Mouse (Mus musculus) CH12.LX (cell line): ENCODE data around the gene Nos1. TPM values are rescaled to one million over a fixed set of nuclear protein-coding genes. Genes with fewer than 3 reads are reported as not detected.

Experiments
- DNase-seq: peaks from one replicate; pipeline ENCODE4 v3.0.0-alpha.2; 2013; ENCODE audit errors: extremely low read depth
- H3K27ac ChIP-seq: 2 replicates; pipeline ENCODE4 v1.5.1; 2012; ENCODE audit warnings: low read depth, mild to moderate bottlenecking, control low read depth, moderate library complexity; ENCODE audit not compliant: insufficient read depth
- H3K27me3 ChIP-seq: replicated peaks from 2 replicates; pipeline ENCODE3; 2012; ENCODE audit warnings: inconsistent platforms
- H3K36me3 ChIP-seq, 2 experiments: replicated peaks in 1 of 2; 2 replicates each; pipeline versions ENCODE3 to v1.6.1; 2012; ENCODE audit warnings: inconsistent platforms in 1 of 2, low read length in 1 of 2, mild to moderate bottlenecking in 1 of 2, mixed read lengths in 1 of 2, moderate library complexity in 1 of 2; ENCODE audit not compliant: control insufficient read depth in 1 of 2, insufficient read depth in 1 of 2
- H3K4me1 ChIP-seq, 2 experiments: 2 replicates each; pipeline ENCODE4 v1.6.1; 2012; ENCODE audit warnings: inconsistent platforms in 1 of 2, moderate library complexity in 1 of 2; ENCODE audit not compliant: insufficient read depth in 2 of 2, control insufficient read depth in 1 of 2
- H3K4me2 ChIP-seq: 2 replicates; pipeline ENCODE4 v1.6.1; 2012; ENCODE audit warnings: low read depth, mild to moderate bottlenecking, control low read depth; ENCODE audit not compliant: poor library complexity, insufficient read depth, severe bottlenecking
- H3K4me3 ChIP-seq, 3 experiments: fragments of 150-350 bp in 1 of 3; sonication (generic) in 1 of 3; replicated peaks in 1 of 3; 2 replicates each; pipeline versions ENCODE3 to v1.5.1; 2011 to 2012; ENCODE audit warnings: low read depth in 2 of 3, low read length in 2 of 3, mild to moderate bottlenecking in 2 of 3, moderate library complexity in 2 of 3, control low read depth in 1 of 3, improper control_type of control experiment in 1 of 3, inconsistent platforms in 1 of 3, mixed read lengths in 1 of 3; ENCODE audit not compliant: poor library complexity in 1 of 3
- H3K79me2 ChIP-seq: replicated peaks from 2 replicates; pipeline ENCODE4 v1.6.1; 2012; ENCODE audit warnings: mild to moderate bottlenecking, moderate library complexity; ENCODE audit not compliant: control insufficient read depth, poor library complexity, insufficient read depth, severe bottlenecking; ENCODE audit errors: extremely low read depth
- H3K9ac ChIP-seq: 2 replicates; pipeline ENCODE4 v1.6.1; 2012; ENCODE audit warnings: low read depth, mild to moderate bottlenecking, control low read depth, moderate library complexity; ENCODE audit not compliant: insufficient read depth
- H3K9me3 ChIP-seq: replicated peaks from 2 replicates; pipeline ENCODE3; 2012; ENCODE audit warnings: low read length, inconsistent platforms, mixed read lengths
- BHLHE40 ChIP-seq: IDR thresholded peaks from 2 replicates; pipeline ENCODE4 v1.6.1; 2011; ENCODE audit warnings: mild to moderate bottlenecking, low read depth, low read length, improper control_type of control experiment
- CHD1 ChIP-seq: IDR thresholded peaks from 2 replicates; pipeline ENCODE4 v1.6.1; 2012; ENCODE audit warnings: low read depth, low read length, improper control_type of control experiment, inconsistent platforms
- CHD2 ChIP-seq: IDR thresholded peaks from 2 replicates; pipeline ENCODE4 v1.6.1; 2011; ENCODE audit warnings: low read length, improper control_type of control experiment
- CTCF ChIP-seq, 2 experiments: IDR thresholded peaks in 1 of 2; conservative IDR thresholded peaks in 1 of 2; 2 replicates each; pipeline ENCODE4 v1.5.1; 2011 to 2012; ENCODE audit warnings: low read depth in 2 of 2, low read length in 2 of 2, improper control_type of control experiment in 1 of 2, inconsistent platforms in 1 of 2, mild to moderate bottlenecking in 1 of 2, moderate library complexity in 1 of 2
- E2F4 ChIP-seq: IDR thresholded peaks from 2 replicates; pipeline ENCODE4 v1.6.1; 2011; ENCODE audit warnings: low read depth, low read length, improper control_type of control experiment; ENCODE audit not compliant: insufficient replicate concordance
- ETS1 ChIP-seq: conservative IDR thresholded peaks from 2 replicates; pipeline ENCODE4 v1.6.1; 2012; ENCODE audit warnings: low read depth, mild to moderate bottlenecking, inconsistent platforms, low read length, improper control_type of control experiment, moderate library complexity
- GABPA ChIP-seq: IDR thresholded peaks from 2 replicates; pipeline ENCODE4 v1.6.1; 2012; ENCODE audit warnings: low read depth, low read length, improper control_type of control experiment, inconsistent platforms; ENCODE audit not compliant: insufficient replicate concordance
- HCFC1 ChIP-seq: IDR thresholded peaks from 2 replicates; pipeline ENCODE4 v1.6.1; 2012; ENCODE audit warnings: low read depth, mild to moderate bottlenecking, inconsistent platforms, low read length, improper control_type of control experiment
- MAFK ChIP-seq: IDR thresholded peaks from 2 replicates; pipeline ENCODE4 v1.6.1; 2011; ENCODE audit warnings: low read length, improper control_type of control experiment; ENCODE audit not compliant: insufficient replicate concordance
- MAX ChIP-seq: IDR thresholded peaks from 2 replicates; pipeline ENCODE4 v1.6.1; 2011; ENCODE audit warnings: low read length, improper control_type of control experiment
- MAZ ChIP-seq: IDR thresholded peaks from 2 replicates; pipeline ENCODE4 v1.6.1; 2012; ENCODE audit warnings: low read depth, mild to moderate bottlenecking, inconsistent platforms, low read length, improper control_type of control experiment, moderate library complexity
- MEF2A ChIP-seq: IDR thresholded peaks from 2 replicates; pipeline ENCODE4 v1.6.1; 2014; ENCODE audit warnings: low read depth, mild to moderate bottlenecking, inconsistent platforms, low read length, improper control_type of control experiment, borderline replicate concordance
- MYC ChIP-seq: IDR thresholded peaks from 2 replicates; pipeline ENCODE4 v1.6.1; 2011; ENCODE audit warnings: low read depth, mild to moderate bottlenecking, improper control_type of control experiment, low read length
- NELFE ChIP-seq: IDR thresholded peaks from 2 replicates; pipeline ENCODE4 v1.6.1; 2011; ENCODE audit warnings: low read depth, low read length, improper control_type of control experiment
- NRF1 ChIP-seq: IDR thresholded peaks from 2 replicates; pipeline ENCODE4 v1.6.1; 2014; ENCODE audit warnings: low read depth, mild to moderate bottlenecking, inconsistent platforms, low read length, improper control_type of control experiment, moderate library complexity
- PAX5 ChIP-seq: IDR thresholded peaks from 2 replicates; pipeline ENCODE4 v1.6.1; 2012; ENCODE audit warnings: low read length, inconsistent platforms, mixed read lengths
- RCOR1 ChIP-seq: conservative IDR thresholded peaks from 2 replicates; pipeline ENCODE4 v1.6.1; 2012; ENCODE audit warnings: low read depth, mild to moderate bottlenecking, inconsistent platforms, low read length, improper control_type of control experiment
- SIN3A ChIP-seq: IDR thresholded peaks from 2 replicates; pipeline ENCODE4 v1.6.1; 2012; ENCODE audit warnings: low read length, improper control_type of control experiment, inconsistent platforms
- SMC3 ChIP-seq: IDR thresholded peaks from 2 replicates; pipeline ENCODE4 v1.6.1; 2011; ENCODE audit warnings: low read depth, low read length, improper control_type of control experiment
- TBP ChIP-seq: conservative IDR thresholded peaks from 2 replicates; pipeline ENCODE4 v1.6.1; 2011; ENCODE audit warnings: low read depth, low read length, improper control_type of control experiment
- TCF12 ChIP-seq: IDR thresholded peaks from 2 replicates; pipeline ENCODE4 v1.6.1; 2014; ENCODE audit warnings: low read depth, mild to moderate bottlenecking, inconsistent platforms, low read length, improper control_type of control experiment
- UBTF ChIP-seq: IDR thresholded peaks from 2 replicates; pipeline ENCODE4 v1.6.1; 2012; ENCODE audit warnings: low read depth, mild to moderate bottlenecking, inconsistent platforms, low read length, improper control_type of control experiment, moderate library complexity
- USF2 ChIP-seq: conservative IDR thresholded peaks from 2 replicates; pipeline ENCODE4 v1.6.1; 2011; ENCODE audit warnings: low read depth, low read length, improper control_type of control experiment
- ZC3H11A ChIP-seq: IDR thresholded peaks from 2 replicates; pipeline ENCODE4 v1.6.1; 2012; ENCODE audit warnings: low read depth, mild to moderate bottlenecking, inconsistent platforms, low read length, improper control_type of control experiment
- dilution Hi-C: fragments of 300-500 bp; cut with MboI; formaldehyde crosslinking; loops from 2 replicates; pipeline ENCODE4 v1.14.3; 2020; ENCODE audit warnings: low sequenced_read_pairs; ENCODE audit not compliant: extremely low pct_unique_long_range_greater_than_20kb, extremely low pct_ligation_motif_present
- in situ Hi-C: fragments of 300-500 bp; cut with MboI; formaldehyde crosslinking; loops from 3 replicates; pipeline ENCODE4 v1.14.3; 2019; ENCODE audit warnings: low sequenced_read_pairs, low pct_ligation_motif_present, low pct_unique_long_range_greater_than_20kb, mixed read lengths
- polyA plus RNA-seq: library from polyadenylated mRNA; unstranded; fragments of >175 nt; gene quantifications from 2 replicates; pipeline ENCODE4 v1.2.1, GENCODE M21; 2012; ENCODE audit warnings: low read depth; ENCODE audit not compliant: insufficient read length
- total RNA-seq, 2 experiments: library from RNA; depleted of rRNA; stranded (reverse); fragments of 300-350 nt in 1 of 2; fragments of >200 nt in 1 of 2; gene quantifications; 2 replicates each; pipeline ENCODE4 v1.2.3; 2012 to 2014

Nos1 gene
- total and polyA plus RNA-seq, 3 experiments, result 2.4 to 17.0 (median 5.6) TPM

DNA sequence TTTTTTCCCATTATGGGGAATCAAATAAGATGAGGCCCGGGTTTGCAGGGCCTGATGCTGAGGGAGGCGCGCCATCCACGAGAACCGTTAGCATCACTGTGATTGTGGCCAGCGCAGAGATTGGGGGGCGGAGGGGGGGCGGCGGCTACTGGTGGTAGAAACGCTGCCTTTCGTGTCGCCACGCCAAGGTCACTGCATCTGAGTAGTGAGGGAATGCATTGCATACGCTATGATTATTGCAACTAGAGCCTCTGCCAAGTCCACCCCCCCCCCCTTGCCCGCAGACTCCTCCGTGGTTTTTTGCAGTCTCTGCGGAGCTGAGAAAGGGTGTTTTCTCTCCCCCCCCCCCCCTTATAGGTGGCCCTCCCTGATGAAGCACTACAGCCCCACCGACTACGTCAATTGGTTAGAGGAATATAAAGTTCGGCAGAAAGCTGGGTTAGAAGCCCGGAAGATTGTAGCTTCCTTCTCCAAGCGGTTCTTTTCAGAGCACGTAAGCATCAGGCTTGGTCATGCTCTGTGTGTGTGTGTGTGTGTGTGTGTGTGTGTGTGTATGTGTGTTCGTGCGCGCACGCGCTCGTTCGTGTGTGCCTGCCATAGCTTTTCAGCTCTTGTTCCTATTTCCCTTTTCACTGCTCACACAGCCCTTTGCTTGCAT is 196.8 kb downstream of the Nos1 start:
- Histone ChIP-seq H3K27ac (no peak overlapping the region), H3K27me3 (no peaks in the 10 kb centered on the region), H3K4me3 (peak overlapping the region; percentile 84 to 100 (median 96)), H3K4me2 (peak overlapping the region; percentile 96), H3K4me1 (peaks cover 9 to 25% of the 10 kb centered on the region in 2 experiments), H3K36me3 (peaks cover 21 to 48% of the 10 kb centered on the region in 2 experiments), H3K79me2 (no peaks in the 10 kb centered on the region), H3K9ac (peak overlapping the region; percentile 87), H3K9me3 (no peaks in the 10 kb centered on the region)
- no peak for DNase-seq
- in situ Hi-C loops, result no loop called here
- dilution Hi-C loops, result no loop called here
- TF ChIP-seq SMC3 (no peak), ZC3H11A (no peak), CHD2 (no peak), MAFK (no peak), USF2 (no peak), CHD1 (no peak), TBP (no peak)

DNA sequence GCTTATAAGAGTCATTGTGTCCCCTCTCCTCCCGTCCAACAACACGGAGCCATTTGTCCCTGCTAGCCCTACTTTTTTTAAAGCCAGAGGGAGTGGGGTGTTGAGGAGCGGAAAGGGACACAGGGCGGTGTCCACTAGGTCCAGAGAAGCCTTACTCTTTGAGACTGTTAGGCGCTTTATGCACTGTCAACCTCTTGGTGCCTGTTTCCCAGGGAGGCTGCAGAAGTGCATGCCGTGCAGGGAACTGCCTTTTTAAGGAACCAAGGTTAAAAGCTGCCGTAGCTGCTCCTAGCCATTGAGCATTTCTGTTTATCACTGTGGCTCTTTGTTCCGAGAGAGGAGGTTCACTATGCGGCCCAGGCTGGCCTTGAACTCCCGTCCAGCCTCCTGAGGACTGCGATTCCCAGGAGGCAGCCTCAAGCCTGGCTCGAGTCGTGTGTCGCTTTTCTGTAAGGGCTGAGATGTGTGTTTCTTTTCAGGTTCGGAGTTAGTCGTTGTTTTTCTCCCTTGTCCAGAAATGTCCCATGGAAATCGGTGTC is 197.4 kb downstream of the Nos1 start:
- H3K36me3 ChIP-seq, result peaks cover 24 to 54% of the 10 kb centered on the region in 2 experiments
- no peak for DNase-seq

DNA sequence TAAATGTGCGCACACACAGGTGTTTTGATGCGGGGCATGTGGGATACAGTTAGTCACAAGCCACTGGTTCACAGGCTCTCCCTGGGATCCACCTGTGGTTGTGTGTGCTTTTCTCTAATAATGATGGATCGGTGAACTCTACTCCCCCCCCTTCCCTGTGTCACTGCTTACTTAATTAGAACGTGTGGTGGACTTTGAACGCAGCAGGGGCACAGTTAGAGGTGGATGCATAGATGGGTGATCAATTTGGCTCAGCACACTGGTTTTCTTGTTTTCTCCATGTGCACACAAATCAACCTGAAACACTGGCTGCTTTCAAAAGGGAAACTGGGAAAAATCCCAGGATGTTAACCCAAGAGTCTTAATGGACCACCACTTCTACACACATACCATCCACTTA is 198.2 kb downstream of the Nos1 start:
- Histone ChIP-seq H3K4me3 (no peak overlapping the region), H3K9ac (no peak overlapping the region), H3K4me2 (no peak overlapping the region), H3K4me1 (peaks cover 9 to 25% of the 10 kb centered on the region in 2 experiments), H3K36me3 (peaks cover 31 to 63% of the 10 kb centered on the region in 2 experiments), H3K27me3 (no peaks in the 10 kb centered on the region), H3K27ac (no peak overlapping the region), H3K9me3 (no peaks in the 10 kb centered on the region), H3K79me2 (no peaks in the 10 kb centered on the region)
- TF ChIP-seq SMC3 (no peak), HCFC1 (no peak), CTCF (conservative IDR thresholded peaks at IDR 0.05 in 1 of 2, IDR thresholded peaks at IDR 0.05 in 1 of 2; ENCODE audit: low read depth in 2 of 2, low read length in 2 of 2) (no peak), MYC (no peak), TCF12 (no peak), ETS1 (no peak), MAZ (no peak), E2F4 (no peak)
- dilution Hi-C loops, result no loop called here
- in situ Hi-C loops, result no loop called here
- no peak for DNase-seq

More for the DNA sequence above, 197.4 kb downstream of the Nos1 start:
- H3K9me3 ChIP-seq, result no peaks in the 10 kb centered on the region
- dilution Hi-C loops, result no loop called here
- no peak overlapping the region for H3K4me2 ChIP-seq
- H3K79me2 ChIP-seq, result no peaks in the 10 kb centered on the region
- no peak for TF ChIP-seq NRF1
- no peak for TF ChIP-seq MEF2A
- TF ChIP-seq USF2, result no peak
- TF ChIP-seq PAX5, result no peak
- no peak for TF ChIP-seq BHLHE40
- TF ChIP-seq UBTF, result no peak
- TF ChIP-seq SIN3A, result no peak
- TF ChIP-seq RCOR1, result no peak
- no peak for TF ChIP-seq TBP
- TF ChIP-seq GABPA, result no peak
- TF ChIP-seq SMC3, result no peak
- no peak for TF ChIP-seq NELFE
- TF ChIP-seq MAX, result no peak
- peaks cover 9 to 25% of the 10 kb centered on the region in 2 experiments for H3K4me1 ChIP-seq
- H3K27ac ChIP-seq, result no peak overlapping the region
- no peak overlapping the region for H3K4me3 ChIP-seq
- no peak overlapping the region for H3K9ac ChIP-seq
- in situ Hi-C loops, result no loop called here
- no peaks in the 10 kb centered on the region for H3K27me3 ChIP-seq
